Comparison of ENCODE assay signal across 23 mouse cellular contexts in genomic region chr2:139338240-139338639, GRCm38 (mm10).
"Had no signal": no experiment of that assay in that cellular context is flagged by ENCODE, and none has a peak within 500 bp of the region (broad histone marks: within the 10 kb centered on the region; RNA-seq: fewer than 3 reads in every experiment).

No protein-coding gene starts in this region.

- H3K9me3 ChIP-seq: heart, embryonic 13.5 days; heart, embryonic 15.5 days; hindbrain, embryonic 13.5 days; hindbrain, embryonic 15.5 days; limb, embryonic 10.5 days; limb, embryonic 12.5 days; liver, embryonic 13.5 days; liver, embryonic 15.5 days had no signal

- H3K27ac ChIP-seq: heart, adult 2 months; heart, embryonic 13.5 days; heart, embryonic 15.5 days; hindbrain, embryonic 13.5 days; hindbrain, embryonic 15.5 days; hindbrain, postnatal 0 days; kidney, postnatal 0 days; left cerebral cortex, adult 2 months; limb, embryonic 10.5 days; limb, embryonic 12.5 days; liver, embryonic 13.5 days; liver, embryonic 15.5 days had no signal

- H3K4me3 ChIP-seq: heart, adult 2 months; heart, embryonic 13.5 days; heart, embryonic 15.5 days; hindbrain, embryonic 13.5 days; hindbrain, embryonic 15.5 days; left cerebral cortex, adult 2 months; limb, embryonic 10.5 days; limb, embryonic 12.5 days; liver, embryonic 13.5 days; liver, embryonic 15.5 days had no signal

- H3K4me2 ChIP-seq: heart, embryonic 11.5 days; heart, embryonic 13.5 days; heart, embryonic 15.5 days; hindbrain, embryonic 13.5 days; hindbrain, embryonic 15.5 days; limb, embryonic 12.5 days; liver, embryonic 11.5 days; liver, embryonic 13.5 days; liver, embryonic 15.5 days had no signal

- H3K9ac ChIP-seq: heart, embryonic 13.5 days; heart, embryonic 15.5 days; hindbrain, embryonic 13.5 days; hindbrain, embryonic 15.5 days; limb, embryonic 12.5 days; liver, embryonic 13.5 days; liver, embryonic 15.5 days; liver, postnatal 0 days had no signal

- H3K4me1 ChIP-seq: heart, embryonic 13.5 days; heart, embryonic 15.5 days; limb, embryonic 12.5 days; liver, embryonic 13.5 days; liver, embryonic 15.5 days had no signal

- ATAC-seq: hindbrain, postnatal 0 days; intestine, embryonic 16.5 days; liver, postnatal 0 days had no signal

- DNase-seq: gastrocnemius, postnatal 14 days; gastrocnemius, postnatal 36 days; heart, adult 11 months; heart, adult 2 months; heart, postnatal 14 days; heart, postnatal 36 days; layer of hippocampus, adult 9-11 months; liver; liver, embryonic 13.5 days; liver, postnatal 0 days had no signal

- H3K36me3 ChIP-seq: heart, embryonic 13.5 days; heart, embryonic 15.5 days; hindbrain, embryonic 13.5 days; hindbrain, embryonic 15.5 days; limb, embryonic 10.5 days; limb, embryonic 12.5 days; liver, embryonic 13.5 days; liver, embryonic 15.5 days had no signal

- H3K27me3 ChIP-seq: heart, embryonic 13.5 days; heart, embryonic 15.5 days; hindbrain, embryonic 13.5 days; hindbrain, embryonic 15.5 days; limb, embryonic 12.5 days; liver, embryonic 13.5 days; liver, embryonic 15.5 days had no signal
